12 mouse cellular contexts compared by ENCODE assay signal in the genomic region with DNA sequence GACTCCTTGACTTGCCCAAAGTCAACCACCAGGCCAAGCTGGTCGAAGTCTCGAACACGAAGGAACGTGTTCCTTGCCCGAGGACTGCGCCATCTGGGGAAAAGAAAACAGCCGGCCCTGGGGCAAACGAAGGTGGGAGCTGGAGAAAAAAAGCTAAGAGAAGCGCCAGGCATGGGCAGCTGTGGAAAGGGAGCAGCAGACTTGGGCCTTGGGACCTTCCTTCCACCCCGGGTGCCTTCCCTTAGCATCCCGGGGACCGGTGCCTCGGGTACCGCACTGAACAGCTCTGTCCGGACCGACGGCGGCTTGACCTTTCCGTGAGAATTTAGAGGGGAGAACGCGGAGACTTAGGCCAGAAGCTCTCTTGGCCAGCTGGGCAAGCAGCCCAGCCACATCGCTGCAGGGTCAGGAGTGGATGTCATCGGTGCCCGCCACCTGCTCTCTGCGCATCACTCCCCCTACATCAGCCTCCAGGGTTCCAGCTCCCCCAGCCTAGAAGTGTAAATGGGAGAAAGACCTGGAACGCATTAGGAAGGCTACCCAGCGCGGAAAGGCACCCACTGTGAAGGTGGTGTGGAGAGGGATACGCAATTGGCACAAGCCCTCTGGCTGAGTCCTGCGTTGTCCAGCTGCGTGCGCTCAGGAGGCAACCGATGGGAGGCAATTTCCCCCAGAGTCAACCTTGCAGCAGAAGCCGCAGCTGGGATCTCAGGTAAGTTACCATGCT. TPM values are rescaled to one million over a fixed set of nuclear protein-coding genes. Genes with fewer than 3 reads are reported as not detected.
DNase-seq lines count a peak whose midpoint lies in the region; ATAC-seq and TF ChIP-seq lines count a peak whose summit lies in the region.
"Had no signal": no experiment of that assay in that cellular context is flagged by ENCODE, and none has a peak within 500 bp of the region (broad histone marks: within the 10 kb centered on the region; RNA-seq: fewer than 3 reads in every experiment).

No protein-coding gene starts in this region.

- no peaks in the 10 kb centered on the region for H3K79me2 ChIP-seq in myocyte (ENCODE audit: control insufficient read depth, insufficient read depth)

- no peak overlapping the region for H3ac ChIP-seq in myocyte (ENCODE audit: control insufficient read depth, insufficient read length)

- DNase-seq in cerebellum, postnatal 14 days, result peak; percentile 14 to 24
- DNase-seq in hindbrain, embryonic 11.5 days (ENCODE audit: low spot score), result peak; percentile 52
- DNase-seq in hindbrain, postnatal 0 days (ENCODE audit: low spot score), result no peak
- DNase-seq in embryo, embryonic 10.5 days (ENCODE audit: low spot score), result peak; percentile 27
- DNase-seq in yolk sac, embryonic 10.5 days (ENCODE audit: low spot score), result no peak
- DNase-seq in spleen, postnatal 10 days (ENCODE audit: low spot score in 2 of 2), result no peak
- DNase-seq: adrenal gland, postnatal 25 days had no signal

- TF ChIP-seq POLR2A in myocyte (IDR thresholded peaks at IDR 0.05; ENCODE audit: insufficient read length, low read depth), result no peak

- no peak overlapping the region for H3K4me2 ChIP-seq in hindbrain, embryonic 11.5 days (replicated peaks; ENCODE audit: low read depth, low read length)
- no peak overlapping the region for H3K4me2 ChIP-seq in hindbrain, postnatal 0 days (ENCODE audit: low read depth, low read length)
- no peak overlapping the region for H3K4me2 ChIP-seq in myocyte (ENCODE audit: low read depth)

- 0 out of 2 replicates have a peak, but pooled peaks cover 2% of the 10 kb centered on the region for H3K4me1 ChIP-seq in hindbrain, embryonic 11.5 days (replicated peaks; ENCODE audit: control insufficient read depth, insufficient read depth, low read length)
- H3K4me1 ChIP-seq in hindbrain, postnatal 0 days (ENCODE audit: insufficient read depth, low read length), result no peaks in the 10 kb centered on the region

- no peak overlapping the region for H3K9ac ChIP-seq in hindbrain, embryonic 11.5 days (ENCODE audit: low read depth, low read length)
- no peak overlapping the region for H3K9ac ChIP-seq in hindbrain, postnatal 0 days (replicated peaks; ENCODE audit: low read length)

- H3K9me3 ChIP-seq in hindbrain, embryonic 11.5 days (ENCODE audit: control insufficient read depth, low read length), result no peaks in the 10 kb centered on the region
- no peaks in the 10 kb centered on the region for H3K9me3 ChIP-seq in hindbrain, postnatal 0 days (ENCODE audit: low read length)

- H3K36me3 ChIP-seq in hindbrain, embryonic 11.5 days (ENCODE audit: control insufficient read depth, insufficient read depth, low read length), result no peaks in the 10 kb centered on the region
- H3K36me3 ChIP-seq in hindbrain, postnatal 0 days (ENCODE audit: insufficient read depth, low read length), result no peaks in the 10 kb centered on the region
- H3K36me3 ChIP-seq in myocyte (ENCODE audit: control insufficient read depth, insufficient read depth), result no peaks in the 10 kb centered on the region

- ATAC-seq in cerebellum, adult (ENCODE audit: insufficient number of reproducible peaks, low FRiP score, low TSS enrichment), result no peak
- ATAC-seq in hindbrain, embryonic 11.5 days (ENCODE audit: low FRiP score), result no peak
- no peak for ATAC-seq in hindbrain, postnatal 0 days
- ATAC-seq: Patski had no signal

- 4% methylated on average over 34 of the region's 34 CpGs for WGBS in hindbrain, embryonic 11.5 days
- 4% methylated on average over 34 of the region's 34 CpGs for WGBS in hindbrain, postnatal 0 days

- peaks cover 54% of the 10 kb centered on the region for H3K27me3 ChIP-seq in hindbrain, embryonic 11.5 days (ENCODE audit: control insufficient read depth, insufficient read depth, low read length)
- peaks cover 59% of the 10 kb centered on the region for H3K27me3 ChIP-seq in hindbrain, postnatal 0 days (ENCODE audit: insufficient read depth, low read length)
- no peaks in the 10 kb centered on the region for H3K27me3 ChIP-seq in myocyte (ENCODE audit: control insufficient read depth, insufficient read depth, insufficient read length)
- H3K27me3 ChIP-seq: Patski had no signal

- TF ChIP-seq CTCF in hindbrain, postnatal 0 days (IDR thresholded peaks at IDR 0.05; ENCODE audit: low read depth), result no peak

- no peak overlapping the region for H3K27ac ChIP-seq in hindbrain, embryonic 11.5 days (ENCODE audit: low read depth, low read length)
- H3K27ac ChIP-seq in hindbrain, postnatal 0 days, result no peak overlapping the region
- H3K27ac ChIP-seq: macrophage had no signal

- no peak overlapping the region for H3K4me3 ChIP-seq in hindbrain, embryonic 11.5 days (ENCODE audit: low read depth, low read length)
- no peak overlapping the region; the same call in 1 of the 2 replicates for H3K4me3 ChIP-seq in hindbrain, postnatal 0 days (ENCODE audit: low read length)
- H3K4me3 ChIP-seq in myocyte, result no peak overlapping the region

TF ChIP-seq in myocyte, 11 proteins besides CTCF, POLR2A, EP300 and RAD21:
- TF ChIP-seq MYOD1 (IDR thresholded peaks at IDR 0.05; ENCODE audit: control insufficient read depth in 1 of 3, insufficient read length in 2 of 3, low read depth in 2 of 3), result peak in 2 of 3 experiments; percentile 26 to 53
- no peak for TF ChIP-seq TCF12 (IDR thresholded peaks at IDR 0.05; ENCODE audit: insufficient read depth, poor library complexity, severe bottlenecking)

RNA-seq across cellular contexts. Expression of gene Foxd3, which starts 6.9 kb away (rescaled TPM):
- 2.2 and 2.5 TPM in 2 replicates for polyA plus RNA-seq in hindbrain, embryonic 11.5 days (2014; fragmentation: Nextera tagmentation; extraction: Ambion mirVana)
- total RNA-seq in hindbrain, postnatal 0 days (2014; rRNA removed), result 5.3 and 8.1 TPM in 2 replicates
- polyA plus RNA-seq in hindbrain, postnatal 0 days (2015; fragmentation: Nextera tagmentation; extraction: Ambion mirVana), result 0.92 and 1.1 TPM in 2 replicates
- not detected for polyA plus RNA-seq in myocyte (2012; fragmentation: generic; extraction: Trizol)
- total RNA-seq: common myeloid progenitor, adult 5-6 weeks had no signal
- polyA plus RNA-seq: macrophage, Patski had no signal

RNA-seq across cellular contexts. Expression of gene Alg6, which starts 52.5 kb away (rescaled TPM):
- 13.9 and 18.4 TPM in 2 replicates for polyA plus RNA-seq in hindbrain, embryonic 11.5 days (2014; fragmentation: Nextera tagmentation; extraction: Ambion mirVana)
- total RNA-seq in hindbrain, postnatal 0 days (2014; rRNA removed), result 20.7 and 41.8 TPM in 2 replicates
- polyA plus RNA-seq in hindbrain, postnatal 0 days (2015; fragmentation: Nextera tagmentation; extraction: Ambion mirVana), result 14.8 and 14.9 TPM in 2 replicates
- 2.6 TPM for polyA plus RNA-seq in myocyte (2012; fragmentation: generic; extraction: Trizol)

Comparison
In these comparisons a context has a peak if more than half of its experiments do, and no peak if none do; other contexts are left out.
1. DNase-seq: peak in cerebellum, postnatal 14 days (2 of 2), hindbrain, embryonic 11.5 days (single experiment) and embryo, embryonic 10.5 days (single experiment); none in hindbrain, postnatal 0 days (single experiment), yolk sac, embryonic 10.5 days (single experiment) and spleen, postnatal 10 days (0 of 2).